8 mouse cellular contexts compared by ENCODE assay signal in genomic region chr5:121833572-121834240, GRCm38 (mm10). TPM values are rescaled to one million over a fixed set of nuclear protein-coding genes. Genes with fewer than 3 reads are reported as not detected.
DNase-seq lines count a peak whose midpoint lies in the region; ATAC-seq lines count a peak whose summit lies in the region.

No protein-coding gene starts in this region.

- no peak overlapping the region for H3K9ac ChIP-seq in embryonic facial prominence, embryonic 12.5 days
- no peak overlapping the region for H3K9ac ChIP-seq in hindbrain, embryonic 11.5 days (ENCODE audit: low read depth, low read length)
- H3K9ac ChIP-seq in limb, embryonic 15.5 days: no peak overlapping the region
- H3K9ac ChIP-seq in neural tube, embryonic 14.5 days (replicated peaks; ENCODE audit: low read depth, low read length): 0 out of 2 replicates have a peak overlapping the region, but pooled peaks have one; percentile 16

- ATAC-seq in cerebellum, adult (ENCODE audit: insufficient number of reproducible peaks, low FRiP score, low TSS enrichment): no peak
- no peak for ATAC-seq in embryonic facial prominence, embryonic 12.5 days (ENCODE audit: insufficient number of reproducible peaks, insufficient read depth, low FRiP score, low TSS enrichment)
- ATAC-seq in hindbrain, embryonic 11.5 days (ENCODE audit: low FRiP score): no peak
- no peak for ATAC-seq in limb, embryonic 15.5 days (ENCODE audit: insufficient number of reproducible peaks, low FRiP score, low TSS enrichment, low read depth)
- ATAC-seq in neural tube, embryonic 14.5 days (ENCODE audit: low read depth): no peak

- H3K9me3 ChIP-seq in embryonic facial prominence, embryonic 12.5 days: no peaks in the 10 kb centered on the region
- no peaks in the 10 kb centered on the region for H3K9me3 ChIP-seq in hindbrain, embryonic 11.5 days (ENCODE audit: control insufficient read depth, low read length)
- H3K9me3 ChIP-seq in limb, embryonic 15.5 days: no peaks in the 10 kb centered on the region
- H3K9me3 ChIP-seq in neural tube, embryonic 14.5 days (ENCODE audit: control insufficient read depth, low read length): no peaks in the 10 kb centered on the region

- peaks cover 37% of the 10 kb centered on the region for H3K27me3 ChIP-seq in embryonic facial prominence, embryonic 12.5 days
- H3K27me3 ChIP-seq in hindbrain, embryonic 11.5 days (ENCODE audit: control insufficient read depth, insufficient read depth, low read length): peaks cover 26% of the 10 kb centered on the region
- peaks cover 12% of the 10 kb centered on the region for H3K27me3 ChIP-seq in limb, embryonic 15.5 days
- H3K27me3 ChIP-seq in neural tube, embryonic 14.5 days (ENCODE audit: control insufficient read depth, insufficient read depth, low read length): peaks cover 13% of the 10 kb centered on the region

- no peak overlapping the region for H3K4me3 ChIP-seq in embryonic facial prominence, embryonic 12.5 days
- no peak overlapping the region for H3K4me3 ChIP-seq in hindbrain, embryonic 11.5 days (ENCODE audit: low read depth, low read length)
- H3K4me3 ChIP-seq in limb, embryonic 15.5 days: peak overlapping the region; percentile 66; the same call in 1 of the 2 replicates
- H3K4me3 ChIP-seq in neural tube, embryonic 14.5 days (ENCODE audit: low read depth, low read length): no peak overlapping the region

- no peak overlapping the region for H3K27ac ChIP-seq in embryonic facial prominence, embryonic 12.5 days
- no peak overlapping the region for H3K27ac ChIP-seq in hindbrain, embryonic 11.5 days (ENCODE audit: low read depth, low read length)
- H3K27ac ChIP-seq in limb, embryonic 15.5 days: no peak overlapping the region
- H3K27ac ChIP-seq in neural tube, embryonic 14.5 days (ENCODE audit: low read depth, low read length): no peak overlapping the region

- peak overlapping the region; percentile 9; the same call in 1 of the 2 replicates for H3K4me2 ChIP-seq in embryonic facial prominence, embryonic 12.5 days (replicated peaks)
- H3K4me2 ChIP-seq in hindbrain, embryonic 11.5 days (replicated peaks; ENCODE audit: low read depth, low read length): peak overlapping the region; percentile 5; the same call in 1 of the 2 replicates
- peak overlapping the region; percentile 91; the same call in 1 of the 2 replicates for H3K4me2 ChIP-seq in limb, embryonic 15.5 days
- no peak overlapping the region for H3K4me2 ChIP-seq in neural tube, embryonic 14.5 days (ENCODE audit: low read depth, low read length)

- DNase-seq in cerebellum, adult 9-11 months: peak; percentile 83
- DNase-seq in hindbrain, embryonic 11.5 days (ENCODE audit: low spot score): no peak
- DNase-seq in frontal cortex, adult 2 months (ENCODE audit: extremely low spot score in 1 of 2, low spot score in 1 of 2): no peak
- no peak for DNase-seq in embryo, embryonic 10 days (ENCODE audit: low spot score)

- peaks cover 55% of the 10 kb centered on the region for H3K4me1 ChIP-seq in embryonic facial prominence, embryonic 12.5 days
- peaks cover 14% of the 10 kb centered on the region for H3K4me1 ChIP-seq in hindbrain, embryonic 11.5 days (replicated peaks; ENCODE audit: control insufficient read depth, insufficient read depth, low read length)
- H3K4me1 ChIP-seq in limb, embryonic 15.5 days: peaks cover 67% of the 10 kb centered on the region
- H3K4me1 ChIP-seq in neural tube, embryonic 14.5 days (ENCODE audit: control insufficient read depth, insufficient read depth, low read length): peaks cover 34% of the 10 kb centered on the region; the same call in 1 of the 2 replicates

- no peaks in the 10 kb centered on the region for H3K36me3 ChIP-seq in embryonic facial prominence, embryonic 12.5 days
- no peaks in the 10 kb centered on the region for H3K36me3 ChIP-seq in hindbrain, embryonic 11.5 days (ENCODE audit: control insufficient read depth, insufficient read depth, low read length)
- H3K36me3 ChIP-seq in limb, embryonic 15.5 days: 0 out of 2 replicates have a peak, but pooled peaks cover under 1% of the 10 kb centered on the region
- H3K36me3 ChIP-seq in neural tube, embryonic 14.5 days (ENCODE audit: control insufficient read depth, insufficient read depth, low read length): no peaks in the 10 kb centered on the region; the same call in 1 of the 2 replicates

- 42% methylated on average over 10 of the region's 10 CpGs for WGBS in embryonic facial prominence, embryonic 12.5 days
- WGBS in hindbrain, embryonic 11.5 days: 51% methylated on average over 10 of the region's 10 CpGs
- WGBS in limb, embryonic 15.5 days: 42% methylated on average over 10 of the region's 10 CpGs
- 40% methylated on average over 10 of the region's 10 CpGs for WGBS in neural tube, embryonic 14.5 days

RNA-seq across cellular contexts. Expression of gene Sh2b3, which starts 3.7 kb away (rescaled TPM):
- 13.1 and 14.4 TPM in 2 replicates for polyA plus RNA-seq in embryonic facial prominence, embryonic 12.5 days (2016; fragmentation: Nextera tagmentation; extraction: Ambion mirVana)
- polyA plus RNA-seq in hindbrain, embryonic 11.5 days (2014; fragmentation: Nextera tagmentation; extraction: Ambion mirVana): 8.4 and 9.6 TPM in 2 replicates
- polyA plus RNA-seq in limb, embryonic 15.5 days (2015; fragmentation: Nextera tagmentation; extraction: Ambion mirVana): 13.1 and 14.8 TPM in 2 replicates
- 6.4 and 8.5 TPM in 2 replicates for polyA plus RNA-seq in neural tube, embryonic 14.5 days (2014; fragmentation: Nextera tagmentation; extraction: Ambion mirVana)
- 16.3 and 17.6 TPM in 2 replicates for polyA plus RNA-seq in frontal cortex, adult 2 months (2012; rRNA removed)

RNA-seq across cellular contexts. Expression of gene Pheta1, which starts 15.1 kb away (rescaled TPM):
- polyA plus RNA-seq in embryonic facial prominence, embryonic 12.5 days (2016; fragmentation: Nextera tagmentation; extraction: Ambion mirVana): 47.3 and 48.1 TPM in 2 replicates
- polyA plus RNA-seq in hindbrain, embryonic 11.5 days (2014; fragmentation: Nextera tagmentation; extraction: Ambion mirVana): 27.0 and 29.3 TPM in 2 replicates
- 28.0 and 29.0 TPM in 2 replicates for polyA plus RNA-seq in limb, embryonic 15.5 days (2015; fragmentation: Nextera tagmentation; extraction: Ambion mirVana)
- polyA plus RNA-seq in neural tube, embryonic 14.5 days (2014; fragmentation: Nextera tagmentation; extraction: Ambion mirVana): 22.6 and 27.4 TPM in 2 replicates
- polyA plus RNA-seq in frontal cortex, adult 2 months (2012; rRNA removed): 15.1 and 16.0 TPM in 2 replicates
